Mouse (Mus musculus): ENCODE data around the gene Phf3. TPM values are rescaled to one million over a fixed set of nuclear protein-coding genes. Genes with fewer than 3 reads are reported as not detected.
A peak's percentile ranks its signal among the peaks of the same experiment; 100 is the strongest.

Phf3 gene
- polyA plus RNA-seq, 1 experiment from 2014 or later = 33.8 TPM

- Histone ChIP-seq H3K4me1 (peaks cover 4% of the 10 kb centered on the region), H3K27ac (peak overlapping the region; percentile 98), H3K9me3 (no peaks in the 10 kb centered on the region), H3K27me3 (no peaks in the 10 kb centered on the region), H3K4me2 (peak overlapping the region; percentile 49), H3K9ac (peak overlapping the region; percentile 86), H3K36me3 (no peaks in the 10 kb centered on the region), H3K4me3 (peak overlapping the region; percentile 89)
- no peak for ATAC-seq (ENCODE audit: insufficient number of reproducible peaks, low FRiP score, low TSS enrichment, low read depth)
- WGBS = 27% methylated on average over 15 of the region's 15 CpGs
These were observed 775 bp upstream of the Phf3 start for GRCm38 (mm10) chr1:30874261-30875131.

DNA sequence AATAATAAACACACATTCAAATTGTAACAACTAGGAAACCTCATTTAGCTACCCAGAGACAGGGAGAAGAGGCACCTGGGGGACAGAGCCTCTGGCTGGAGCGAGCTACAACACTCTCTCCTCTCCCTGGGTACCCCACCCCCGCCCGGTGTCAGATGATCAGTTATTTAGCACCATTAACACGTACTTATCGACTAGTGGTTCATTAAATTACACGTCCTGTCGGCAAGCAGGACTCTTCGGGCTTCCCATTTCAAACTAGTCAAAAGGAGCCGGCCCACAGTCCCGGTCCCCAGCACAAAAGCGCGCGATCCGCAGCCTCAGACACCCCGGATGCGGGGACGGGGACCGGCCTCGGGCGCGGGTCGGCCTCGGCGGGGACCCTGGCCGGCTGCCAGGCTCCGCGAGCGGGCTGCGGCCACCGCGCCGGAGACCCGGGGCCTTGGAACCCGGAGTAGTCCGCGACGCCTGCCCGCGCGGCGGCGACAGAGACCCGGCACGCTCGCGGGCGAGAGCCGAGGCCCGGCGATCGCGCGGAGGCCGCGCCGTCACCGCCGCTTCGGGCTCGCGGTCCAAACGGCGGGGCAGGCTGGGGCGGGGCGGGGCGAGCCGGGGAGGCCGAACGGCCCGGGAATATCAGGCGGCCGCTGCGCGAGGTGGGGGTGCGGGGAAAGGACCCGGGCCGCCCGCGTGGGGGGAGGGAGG lies 733 bp downstream of the Phf3 start:
- WGBS = under 1% methylated on average over 74 of the region's 79 CpGs
- Histone ChIP-seq H3K4me1 (peaks cover 4% of the 10 kb centered on the region), H3K27me3 (no peaks in the 10 kb centered on the region), H3K27ac (peak overlapping the region; percentile 98), H3K36me3 (no peaks in the 10 kb centered on the region), H3K9me3 (no peaks in the 10 kb centered on the region), H3K9ac (peak overlapping the region; percentile 86), H3K4me3 (peak overlapping the region; percentile 89), H3K4me2 (peak overlapping the region; percentile 59)
- peak; percentile 59; the same call in 1 of the 2 replicates for ATAC-seq (ENCODE audit: insufficient number of reproducible peaks, low FRiP score, low TSS enrichment, low read depth)

GRCm38 (mm10) chr1:30867786-30868185 lies 5.9 kb downstream of the Phf3 start:
- Histone ChIP-seq H3K9me3 (no peaks in the 10 kb centered on the region), H3K27me3 (no peaks in the 10 kb centered on the region), H3K36me3 (no peaks in the 10 kb centered on the region), H3K9ac (no peak overlapping the region), H3K4me1 (peaks cover 4% of the 10 kb centered on the region), H3K4me2 (no peak overlapping the region), H3K4me3 (no peak overlapping the region), H3K27ac (no peak overlapping the region)
- no peak for ATAC-seq (ENCODE audit: insufficient number of reproducible peaks, low FRiP score, low TSS enrichment, low read depth)
- WGBS = 90% methylated on average over 4 of the region's 4 CpGs

DNA sequence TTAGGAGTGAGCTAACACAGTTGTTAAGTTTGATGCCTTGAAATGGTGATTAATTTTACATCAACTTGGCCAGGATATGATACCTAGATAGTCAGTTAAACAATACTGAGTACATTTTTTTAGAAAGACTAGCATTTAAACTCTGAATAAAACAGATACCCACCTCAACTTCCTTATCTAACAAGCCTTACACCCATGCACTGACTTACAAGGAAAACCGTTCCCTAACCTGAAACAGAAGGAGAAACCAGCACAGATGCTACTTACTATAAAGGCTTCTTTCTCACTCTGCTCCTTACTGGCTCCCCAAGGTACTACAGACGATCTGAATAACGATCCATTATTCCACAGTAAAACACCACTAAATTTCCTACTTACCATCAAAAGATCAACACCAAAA lies 21.2 kb downstream of the Phf3 start:
- Histone ChIP-seq H3K4me1 (no peaks in the 10 kb centered on the region), H3K4me2 (no peak overlapping the region), H3K36me3 (no peaks in the 10 kb centered on the region), H3K27ac (no peak overlapping the region), H3K9me3 (no peaks in the 10 kb centered on the region), H3K4me3 (no peak overlapping the region), H3K27me3 (no peaks in the 10 kb centered on the region), H3K9ac (no peak overlapping the region)
- WGBS = 71% methylated on average over 3 of the region's 3 CpGs
- no peak for ATAC-seq (ENCODE audit: insufficient number of reproducible peaks, low FRiP score, low TSS enrichment, low read depth)

GRCm38 (mm10) chr1:30851920-30852319 lies 21.8 kb downstream of the Phf3 start:
- Histone ChIP-seq H3K9ac (no peak overlapping the region), H3K36me3 (no peaks in the 10 kb centered on the region), H3K4me1 (no peaks in the 10 kb centered on the region), H3K9me3 (no peaks in the 10 kb centered on the region), H3K4me2 (no peak overlapping the region), H3K4me3 (no peak overlapping the region), H3K27me3 (no peaks in the 10 kb centered on the region), H3K27ac (no peak overlapping the region)
- 90% methylated on average over 3 of the region's 3 CpGs for WGBS
- ATAC-seq (ENCODE audit: insufficient number of reproducible peaks, low FRiP score, low TSS enrichment, low read depth) = no peak

- Histone ChIP-seq H3K9ac (no peak overlapping the region), H3K36me3 (no peaks in the 10 kb centered on the region), H3K27ac (no peak overlapping the region), H3K4me1 (no peaks in the 10 kb centered on the region), H3K4me2 (no peak overlapping the region), H3K4me3 (no peak overlapping the region), H3K27me3 (no peaks in the 10 kb centered on the region), H3K9me3 (no peaks in the 10 kb centered on the region)
- ATAC-seq (ENCODE audit: insufficient number of reproducible peaks, low FRiP score, low TSS enrichment, low read depth) = no peak
- 86% methylated on average over 2 of the region's 2 CpGs for WGBS
These were observed 22.8 kb downstream of the Phf3 start for GRCm38 (mm10) chr1:30850906-30851305.

DNA sequence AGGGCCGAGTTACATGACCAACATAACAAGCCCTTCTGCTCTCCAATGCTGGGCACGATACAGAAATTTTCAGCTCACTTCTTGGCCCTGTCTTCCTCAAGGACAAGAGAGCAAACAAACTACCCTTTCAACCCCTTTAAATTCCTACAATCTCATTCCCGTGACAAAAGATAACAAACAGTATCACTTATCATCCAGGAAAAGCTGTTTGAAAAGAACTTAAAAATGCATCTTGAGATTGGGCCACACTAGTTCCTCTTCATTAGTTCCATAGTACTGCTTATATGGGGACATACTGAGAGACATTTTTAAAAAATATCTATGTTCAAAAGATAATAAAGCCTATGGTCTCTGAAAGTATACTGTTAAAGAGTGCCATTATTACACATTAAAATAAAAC lies 23.8 kb downstream of the Phf3 start:
- no peak overlapping the region for H3K27ac ChIP-seq
- H3K4me3 ChIP-seq = no peak overlapping the region
- no peaks in the 10 kb centered on the region for H3K4me1 ChIP-seq
- H3K27me3 ChIP-seq = no peaks in the 10 kb centered on the region
- no peaks in the 10 kb centered on the region for H3K9me3 ChIP-seq
- 79% methylated on average over 3 of the region's 3 CpGs for WGBS
- no peak overlapping the region for H3K4me2 ChIP-seq
- no peak overlapping the region for H3K9ac ChIP-seq
- no peak for ATAC-seq (ENCODE audit: insufficient number of reproducible peaks, low FRiP score, low TSS enrichment, low read depth)
- no peaks in the 10 kb centered on the region for H3K36me3 ChIP-seq

- ATAC-seq (ENCODE audit: insufficient number of reproducible peaks, low FRiP score, low TSS enrichment, low read depth) = no peak
- WGBS = 35% methylated on average over 1 of the region's 1 CpGs
- no peak overlapping the region for H3K9ac ChIP-seq
These were observed 26.0 kb downstream of the Phf3 start for GRCm38 (mm10) chr1:30847706-30848105.

DNA sequence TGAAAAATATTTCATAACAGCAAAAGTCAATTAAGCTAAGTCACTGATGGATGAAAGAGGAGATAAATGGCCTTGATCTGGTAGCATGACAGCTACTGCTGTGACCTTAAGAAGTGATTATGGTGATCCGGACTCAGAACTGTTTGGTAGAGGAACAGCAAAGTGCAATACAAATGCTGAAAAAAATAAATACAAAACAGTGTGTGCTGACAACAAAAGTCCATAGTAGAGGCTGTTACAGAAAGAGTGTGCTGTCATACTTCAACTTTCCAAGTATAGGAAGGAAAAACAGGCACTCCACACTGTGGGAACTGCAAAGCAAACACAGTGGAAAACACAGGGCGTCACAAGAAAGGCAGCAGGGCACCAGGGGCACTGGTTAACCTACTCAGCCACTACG lies 34.1 kb downstream of the Phf3 start:
- no peaks in the 10 kb centered on the region for H3K4me1 ChIP-seq
- H3K27ac ChIP-seq = no peak overlapping the region
- ATAC-seq (ENCODE audit: insufficient number of reproducible peaks, low FRiP score, low TSS enrichment, low read depth) = no peak
- no peak overlapping the region for H3K4me2 ChIP-seq
- no peak overlapping the region for H3K4me3 ChIP-seq
- H3K9ac ChIP-seq = no peak overlapping the region
- WGBS = 77% methylated on average over 3 of the region's 3 CpGs
- no peaks in the 10 kb centered on the region for H3K9me3 ChIP-seq
- H3K27me3 ChIP-seq = no peaks in the 10 kb centered on the region
- peaks cover 17% of the 10 kb centered on the region; the same call in 1 of the 2 replicates for H3K36me3 ChIP-seq

More at GRCm38 (mm10) chr1:30847706-30848105, 26.0 kb downstream of the Phf3 start:
- H3K4me3 ChIP-seq = no peak overlapping the region
- H3K27me3 ChIP-seq = no peaks in the 10 kb centered on the region
- no peak overlapping the region for H3K27ac ChIP-seq
- no peak overlapping the region for H3K4me2 ChIP-seq
- no peaks in the 10 kb centered on the region for H3K36me3 ChIP-seq
- no peaks in the 10 kb centered on the region for H3K4me1 ChIP-seq
- no peaks in the 10 kb centered on the region for H3K9me3 ChIP-seq

DNA sequence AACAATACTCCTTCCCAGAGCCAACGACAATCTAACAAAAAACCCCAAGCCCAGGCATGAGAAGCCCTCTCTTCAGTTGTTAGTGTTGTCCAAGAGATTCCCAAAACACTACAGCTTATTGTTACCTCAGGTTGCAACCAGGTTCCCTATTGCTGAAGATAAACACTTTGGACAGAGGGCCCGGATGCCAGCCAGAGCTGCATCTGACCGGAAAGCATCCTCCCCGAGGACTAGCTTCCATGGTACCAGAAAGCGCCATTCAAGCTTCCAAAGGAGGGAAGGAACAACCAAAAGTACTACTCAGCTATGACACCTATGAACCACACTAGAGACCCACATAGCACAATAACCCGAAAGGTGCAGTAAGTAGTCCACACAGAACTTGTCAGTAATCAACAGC lies 38.2 kb downstream of the Phf3 start:
- H3K36me3 ChIP-seq = peaks cover 25% of the 10 kb centered on the region
- no peaks in the 10 kb centered on the region for H3K27me3 ChIP-seq
- no peak overlapping the region for H3K27ac ChIP-seq
- no peaks in the 10 kb centered on the region for H3K9me3 ChIP-seq
- no peak for ATAC-seq (ENCODE audit: insufficient number of reproducible peaks, low FRiP score, low TSS enrichment, low read depth)
- no peaks in the 10 kb centered on the region for H3K4me1 ChIP-seq
- 91% methylated on average over 6 of the region's 6 CpGs for WGBS
- H3K9ac ChIP-seq = no peak overlapping the region
- no peak overlapping the region for H3K4me3 ChIP-seq
- no peak overlapping the region for H3K4me2 ChIP-seq

DNA sequence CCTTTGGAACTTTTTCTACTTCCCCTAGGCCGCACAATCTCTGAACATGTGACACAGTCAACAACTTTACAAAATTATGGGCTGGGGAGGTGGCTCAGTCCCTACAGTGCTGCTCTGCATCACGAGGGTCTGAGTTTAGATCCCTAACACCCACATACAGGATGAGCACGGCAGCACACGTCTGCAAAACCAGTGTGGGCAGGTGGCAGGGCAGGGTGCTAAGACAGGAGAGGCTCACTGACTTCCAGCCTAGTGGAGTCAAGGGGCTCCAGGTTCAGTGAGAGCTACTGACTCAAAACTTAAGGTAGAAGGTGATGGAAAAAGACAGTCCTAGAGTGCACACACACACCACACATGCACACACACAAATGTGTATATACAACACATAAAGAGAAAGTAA lies 40.9 kb downstream of the Phf3 start:
- no peak overlapping the region for H3K27ac ChIP-seq
- no peaks in the 10 kb centered on the region for H3K27me3 ChIP-seq
- ATAC-seq (ENCODE audit: insufficient number of reproducible peaks, low FRiP score, low TSS enrichment, low read depth) = no peak
- peaks cover 33% of the 10 kb centered on the region for H3K36me3 ChIP-seq
- H3K4me2 ChIP-seq = no peak overlapping the region
- H3K9ac ChIP-seq = no peak overlapping the region
- H3K4me3 ChIP-seq = no peak overlapping the region
- WGBS = 73% methylated on average over 4 of the region's 4 CpGs
- no peaks in the 10 kb centered on the region for H3K9me3 ChIP-seq
- no peaks in the 10 kb centered on the region for H3K4me1 ChIP-seq

- ATAC-seq (ENCODE audit: insufficient number of reproducible peaks, low FRiP score, low TSS enrichment, low read depth) = no peak
- Histone ChIP-seq H3K9ac (no peak overlapping the region), H3K27ac (no peak overlapping the region), H3K4me1 (no peaks in the 10 kb centered on the region), H3K4me3 (no peak overlapping the region), H3K4me2 (no peak overlapping the region), H3K36me3 (peaks cover 39% of the 10 kb centered on the region), H3K9me3 (no peaks in the 10 kb centered on the region), H3K27me3 (no peaks in the 10 kb centered on the region)
- 87% methylated on average over 6 of the region's 6 CpGs for WGBS
These were observed 54.3 kb downstream of the Phf3 start for GRCm38 (mm10) chr1:30819414-30819813.

All from limb, embryonic 15.5 days (tissue).